9 mouse cellular contexts compared by ENCODE assay signal in genomic region chr14:76731096-76731986, GRCm38 (mm10).
DNase-seq lines count a peak whose midpoint lies in the region; ATAC-seq lines count a peak whose summit lies in the region.
"Had no signal": no experiment of that assay in that cellular context is flagged by ENCODE, and none has a peak within 500 bp of the region (broad histone marks: within the 10 kb centered on the region; RNA-seq: fewer than 3 reads in every experiment).

No protein-coding gene starts in this region.

- peak; percentile 69 to 76 for DNase-seq in cerebellum, postnatal 10 days
- DNase-seq in cerebellum, adult 11-12 months = no peak
- DNase-seq in urinary bladder, postnatal 14 days (ENCODE audit: low spot score) = peak; percentile 32
- no peak for DNase-seq in urinary bladder, postnatal 4 days (ENCODE audit: low spot score in 2 of 2)
- DNase-seq in layer of hippocampus, postnatal 14 days (ENCODE audit: low spot score in 2 of 2) = no peak
- no peak for DNase-seq in midbrain, embryonic 10.5 days (ENCODE audit: low spot score)
- DNase-seq: kidney, postnatal 14 days had no signal

- no peak overlapping the region for H3K4me2 ChIP-seq in liver, embryonic 16.5 days (ENCODE audit: low read depth, low read length)

- H3K4me3 ChIP-seq in liver, embryonic 16.5 days (ENCODE audit: low read depth, low read length) = no peak overlapping the region
- H3K4me3 ChIP-seq in midbrain, embryonic 10.5 days = no peak overlapping the region

- H3K27me3 ChIP-seq in liver, embryonic 16.5 days (ENCODE audit: control insufficient read depth, insufficient read depth, low read depth, low read length) = no peaks in the 10 kb centered on the region
- no peaks in the 10 kb centered on the region for H3K27me3 ChIP-seq in midbrain, embryonic 10.5 days (ENCODE audit: low read depth, poor library complexity, severe bottlenecking)

- 57% methylated on average over 19 of the region's 19 CpGs for WGBS in liver, embryonic 16.5 days (ENCODE audit: insufficient replicate concordance)
- WGBS in midbrain, embryonic 10.5 days = 89% methylated on average over 19 of the region's 19 CpGs

- H3K36me3 ChIP-seq in liver, embryonic 16.5 days (ENCODE audit: control insufficient read depth, insufficient read depth) = no peaks in the 10 kb centered on the region
- H3K36me3 ChIP-seq in midbrain, embryonic 10.5 days = no peaks in the 10 kb centered on the region

- H3K9me3 ChIP-seq in liver, embryonic 16.5 days (replicated peaks; ENCODE audit: control insufficient read depth, low read length) = no peaks in the 10 kb centered on the region
- H3K9me3 ChIP-seq in midbrain, embryonic 10.5 days (replicated peaks) = no peaks in the 10 kb centered on the region

- no peak overlapping the region for H3K9ac ChIP-seq in liver, embryonic 16.5 days (ENCODE audit: low read depth, low read length)

- H3K27ac ChIP-seq in liver, embryonic 16.5 days (ENCODE audit: low read length) = 0 out of 2 replicates have a peak overlapping the region, but pooled peaks have one; percentile 16
- H3K27ac ChIP-seq in midbrain, embryonic 10.5 days (replicated peaks) = no peak overlapping the region

- no peaks in the 10 kb centered on the region; the same call in 1 of the 2 replicates for H3K4me1 ChIP-seq in liver, embryonic 16.5 days (ENCODE audit: control insufficient read depth, low read depth, low read length)
- H3K4me1 ChIP-seq in midbrain, embryonic 10.5 days = peaks cover 22% of the 10 kb centered on the region

- ATAC-seq in liver, embryonic 16.5 days (ENCODE audit: low read depth) = peak; percentile 75
- no peak for ATAC-seq in CD4-positive, CD25-positive, alpha-beta regulatory T cell, adult 4 months

Comparison
In these comparisons a context has a peak if more than half of its experiments do, and no peak if none do; other contexts are left out.
1. DNase-seq: peak in cerebellum, postnatal 10 days (2 of 2) and urinary bladder, postnatal 14 days (single experiment); none in cerebellum, adult 11-12 months (single experiment), urinary bladder, postnatal 4 days (0 of 2), layer of hippocampus, postnatal 14 days (0 of 2) and midbrain, embryonic 10.5 days (single experiment).